Mouse (Mus musculus): ENCODE results near the gene Zfp583.

Zfp583 gene

GRCm38 (mm10) chr7:6285842-6286705 is 45.0 kb downstream of the Zfp583 start, which contains the start of gene Zfp667:
TSS of gene Zfp667 (plus strand) at chr7:6286579.
- peak; percentile 96 to 98 for DNase-seq

- no peak for DNase-seq
Measured at GRCm38 (mm10) chr7:6285366-6285765, 45.7 kb downstream of the Zfp583 start.

GRCm38 (mm10) chr7:6284442-6285012 is 46.6 kb downstream of the Zfp583 start:
- peak; percentile 14 to 40 for DNase-seq

- DNase-seq: peak; percentile 80 to 83
Measured at GRCm38 (mm10) chr7:6283451-6284075, 47.5 kb downstream of the Zfp583 start.

GRCm38 (mm10) chr7:6282749-6283148 is 48.3 kb downstream of the Zfp583 start:
- DNase-seq: peak; percentile 62 to 79

GRCm38 (mm10) chr7:6277906-6278305 is 53.2 kb downstream of the Zfp583 start:
- no peak for DNase-seq

GRCm38 (mm10) chr7:6265695-6266094 is 65.4 kb downstream of the Zfp583 start:
- DNase-seq: peak in 1 of 2 experiments; percentile 11

Measured in lung, adult 18-20 months (tissue).